Mouse (Mus musculus): ENCODE measurements around the gene Dlx5.

DNA sequence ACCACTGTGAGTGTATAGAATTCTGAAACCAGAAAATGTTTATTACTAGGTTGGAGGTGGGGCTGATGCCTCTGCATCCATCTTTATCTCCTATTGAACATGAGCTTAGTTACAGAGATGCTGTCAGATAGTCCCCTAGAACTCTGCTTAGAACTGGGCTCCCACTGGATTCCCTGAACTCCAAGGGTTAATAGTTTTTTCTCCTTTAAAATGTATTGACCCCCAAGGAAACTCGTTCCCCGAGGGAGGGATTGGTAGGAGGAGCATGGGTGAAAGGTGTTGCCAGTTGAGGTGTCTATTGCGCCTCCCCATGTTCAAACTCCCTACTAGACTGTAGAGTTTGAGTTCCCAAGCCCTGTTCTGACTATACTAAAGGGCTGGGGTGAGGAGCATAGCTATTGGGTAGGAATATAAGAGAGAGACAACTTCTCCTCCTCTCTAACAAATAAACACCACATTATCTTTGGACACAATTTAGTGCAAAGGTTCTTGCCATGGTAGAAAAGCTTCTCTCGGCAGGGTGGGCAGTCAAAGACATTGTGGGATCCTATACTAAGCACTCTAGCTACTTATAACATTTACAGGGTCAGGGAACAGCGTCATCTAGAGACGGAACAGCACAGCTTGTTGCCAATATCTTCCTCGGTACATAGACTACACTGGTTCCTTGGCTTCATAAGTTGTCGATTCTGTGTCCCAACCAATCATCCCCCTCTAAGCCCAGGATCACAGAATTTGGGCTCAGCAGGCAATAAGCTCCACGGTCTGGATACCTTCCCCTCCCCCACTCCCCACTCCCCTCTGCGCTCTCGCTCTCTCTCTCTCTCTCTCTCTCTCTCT is 11.7 kb downstream of the Dlx5 start:
- no peak for TF ChIP-seq CTCF (conservative IDR thresholded peaks at IDR 0.05; ENCODE audit: insufficient read depth, insufficient read length, low read depth, low read length)
- no peak for TF ChIP-seq POLR2A (IDR thresholded peaks at IDR 0.05; ENCODE audit: low read depth, low read length)

All from kidney, adult 2 months (tissue).